16 mouse cellular contexts compared by ENCODE assay signal in genomic region chr11:42521960-42522359, GRCm38 (mm10).
"Had no signal": no experiment of that assay in that cellular context is flagged by ENCODE, and none has a peak within 500 bp of the region (broad histone marks: within the 10 kb centered on the region; RNA-seq: fewer than 3 reads in every experiment).

No protein-coding gene starts in this region.

- DNase-seq: retina, postnatal 1 day; right cerebral cortex, adult 18-20 months; right cerebral cortex, postnatal 14 days; right cerebral cortex, postnatal 25 days; right cerebral cortex, postnatal 4 days; spleen, adult 18-20 months; thymus, adult 18-20 months; thymus, adult 2 months; thymus, postnatal 14 days; thymus, postnatal 25 days; thymus, postnatal 36 days; thymus, postnatal 4 days had no signal

- H3K4me3 ChIP-seq: neural tube, embryonic 13.5 days; neural tube, embryonic 15.5 days; stomach, embryonic 15.5 days had no signal

- H3K27ac ChIP-seq: neural tube, embryonic 13.5 days; neural tube, embryonic 15.5 days; stomach, embryonic 15.5 days; stomach, postnatal 0 days had no signal
